Mouse (Mus musculus): Measurements from ENCODE around the gene Pars2. TPM values are rescaled to one million over a fixed set of nuclear protein-coding genes. Genes with fewer than 3 reads are reported as not detected.
A peak's percentile ranks its signal among the peaks of the same experiment; 100 is the strongest.

Gene Pars2
- polyA plus RNA-seq (2016; fragmentation: Nextera tagmentation; extraction: Ambion mirVana): 14.9 and 16.9 TPM in 2 replicates

- Histone ChIP-seq H3K4me3 (peak within 1 kb of the TSS; percentile 70), H3K27ac (peak within 1 kb of the TSS; percentile 87), H3K36me3 (peaks cover 29% of the 10 kb centered on the region), H3K4me1 (peaks cover 7% of the 10 kb centered on the region), H3K27me3 (ENCODE audit: insufficient read depth, poor library complexity, severe bottlenecking) (peaks cover 25% of the 10 kb centered on the region), H3K9me3 (no peaks in the 10 kb centered on the region)
- DNase-seq (ENCODE audit: low spot score): peak; percentile 99
- 4% methylated on average over 40 of the region's 40 CpGs for WGBS
Measured at GRCm38 (mm10) chr4:106650833-106651527, at the start of gene Pars2. Gene Pars2 (plus strand): TSS chr4:106651069.

DNA sequence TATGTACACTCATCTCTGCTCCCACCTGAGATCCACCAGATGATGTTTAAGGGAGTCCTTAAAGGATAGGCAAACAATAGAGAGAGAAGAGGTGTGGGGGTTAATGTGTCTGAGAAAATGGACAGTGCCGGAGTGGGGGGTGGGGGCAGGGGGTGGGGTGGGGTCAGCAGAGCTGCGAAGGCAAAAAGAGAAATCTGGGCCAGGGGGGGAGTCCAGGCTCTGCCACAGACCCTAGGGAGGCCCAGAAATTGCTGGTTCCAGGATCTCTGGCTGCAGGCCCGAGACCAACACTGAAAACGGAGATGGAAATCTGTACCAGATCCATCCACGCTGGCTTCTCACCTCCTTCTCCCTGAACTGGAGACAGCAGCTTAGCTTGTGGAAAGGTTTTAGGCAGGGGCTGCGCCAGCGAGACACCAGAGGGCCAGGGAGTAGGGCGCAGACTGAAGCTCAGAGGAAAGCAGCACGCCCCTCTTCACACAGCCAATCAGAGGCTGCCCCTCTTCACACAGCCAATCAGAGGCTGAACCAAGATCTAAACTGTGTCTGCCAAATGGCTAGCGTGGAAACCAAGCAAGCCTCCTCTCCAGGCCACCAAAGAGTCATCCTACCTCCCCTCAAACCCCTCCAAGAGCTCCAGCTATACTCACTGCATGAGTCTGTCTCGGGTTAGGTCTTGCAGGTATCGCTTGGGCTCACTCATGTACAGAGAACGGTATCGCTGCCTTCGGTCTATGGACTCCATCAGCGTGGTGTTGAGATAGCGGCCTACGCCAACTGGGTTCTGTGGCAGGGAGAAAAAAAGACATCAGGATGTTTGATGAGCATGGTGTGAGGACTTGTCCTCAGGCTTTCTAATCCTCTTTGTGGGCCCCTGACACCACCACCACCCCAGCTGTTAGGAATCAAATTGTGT, 44.0 kb upstream of the Pars2 start:
- H3K4me1 ChIP-seq: peaks cover 11% of the 10 kb centered on the region
- no peaks in the 10 kb centered on the region; the same call in none of the 2 replicates for H3K27me3 ChIP-seq (ENCODE audit: insufficient read depth, poor library complexity, severe bottlenecking)
- peak; percentile 86 for DNase-seq (ENCODE audit: low spot score)
- H3K4me3 ChIP-seq: peak overlapping the region; percentile 43
- H3K36me3 ChIP-seq: no peaks in the 10 kb centered on the region
- H3K9me3 ChIP-seq: no peaks in the 10 kb centered on the region
- WGBS: 37% methylated on average over 18 of the region's 18 CpGs
- peak overlapping the region; percentile 64 for H3K27ac ChIP-seq

DNA sequence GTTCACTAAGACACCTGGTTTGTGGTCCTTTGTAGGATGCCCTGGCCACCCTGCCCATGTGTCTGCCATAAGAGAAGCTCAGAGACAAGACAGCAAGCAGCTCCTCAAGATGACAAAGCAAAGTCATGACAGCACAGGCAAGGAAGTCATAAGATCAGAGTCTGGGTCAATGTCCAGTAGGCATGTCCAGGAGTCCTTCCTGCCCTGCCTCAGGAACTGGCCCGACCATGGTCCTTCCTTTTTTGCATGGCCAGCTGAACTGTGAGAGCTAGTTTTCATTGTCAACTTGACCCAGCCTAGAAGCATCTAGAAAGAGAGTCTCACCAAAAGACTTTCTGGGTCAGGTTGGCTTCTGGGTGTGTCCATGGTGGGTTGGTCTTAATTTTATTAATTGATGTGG, 43.0 kb upstream of the Pars2 start:
- Histone ChIP-seq H3K4me1 (peaks cover 11% of the 10 kb centered on the region), H3K36me3 (no peaks in the 10 kb centered on the region), H3K27ac (no peak overlapping the region), H3K9me3 (no peaks in the 10 kb centered on the region), H3K4me3 (no peak overlapping the region), H3K27me3 (ENCODE audit: insufficient read depth, poor library complexity, severe bottlenecking) (no peaks in the 10 kb centered on the region; the same call in none of the 2 replicates)
- no peak for DNase-seq (ENCODE audit: low spot score)
- WGBS: 93% methylated on average over 1 of the region's 1 CpGs

- H3K4me3 ChIP-seq: no peak overlapping the region
- 75% methylated on average over 8 of the region's 8 CpGs for WGBS
- H3K27ac ChIP-seq: peak overlapping the region; percentile 69; the same call in 1 of the 2 replicates
- DNase-seq (ENCODE audit: low spot score): no peak
- H3K4me1 ChIP-seq: peaks cover 15% of the 10 kb centered on the region
- no peaks in the 10 kb centered on the region for H3K9me3 ChIP-seq
- no peaks in the 10 kb centered on the region for H3K36me3 ChIP-seq
- peaks cover 27% of the 10 kb centered on the region for H3K27me3 ChIP-seq (ENCODE audit: insufficient read depth, poor library complexity, severe bottlenecking)
Measured at GRCm38 (mm10) chr4:106613105-106613504, 37.8 kb upstream of the Pars2 start.

DNA sequence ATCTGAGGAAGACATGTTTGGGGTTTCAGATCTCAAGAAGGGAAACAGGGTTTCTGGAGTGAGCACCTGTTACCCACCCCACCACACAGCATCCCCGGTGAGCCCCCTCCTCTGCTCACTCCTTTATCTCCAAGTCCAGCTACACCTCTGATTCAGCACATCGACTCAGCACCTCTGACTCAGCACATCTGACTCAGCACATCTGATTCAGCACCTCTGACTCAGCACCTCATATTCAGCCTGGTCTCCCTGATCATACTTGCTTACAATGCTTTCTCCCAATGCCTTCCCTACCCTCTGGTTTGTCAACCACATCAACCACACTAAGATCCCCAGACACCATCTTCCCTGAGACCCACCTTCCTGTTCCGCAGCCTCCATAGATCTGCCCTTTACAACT, 37.3 kb upstream of the Pars2 start:
- DNase-seq (ENCODE audit: low spot score): peak; percentile 91
- Histone ChIP-seq H3K27ac (peak overlapping the region; percentile 74; the same call in 1 of the 2 replicates), H3K4me3 (no peak overlapping the region), H3K27me3 (ENCODE audit: insufficient read depth, poor library complexity, severe bottlenecking) (peaks cover 29% of the 10 kb centered on the region), H3K9me3 (no peaks in the 10 kb centered on the region), H3K36me3 (no peaks in the 10 kb centered on the region), H3K4me1 (peaks cover 15% of the 10 kb centered on the region)
- WGBS: 71% methylated on average over 3 of the region's 3 CpGs

DNA sequence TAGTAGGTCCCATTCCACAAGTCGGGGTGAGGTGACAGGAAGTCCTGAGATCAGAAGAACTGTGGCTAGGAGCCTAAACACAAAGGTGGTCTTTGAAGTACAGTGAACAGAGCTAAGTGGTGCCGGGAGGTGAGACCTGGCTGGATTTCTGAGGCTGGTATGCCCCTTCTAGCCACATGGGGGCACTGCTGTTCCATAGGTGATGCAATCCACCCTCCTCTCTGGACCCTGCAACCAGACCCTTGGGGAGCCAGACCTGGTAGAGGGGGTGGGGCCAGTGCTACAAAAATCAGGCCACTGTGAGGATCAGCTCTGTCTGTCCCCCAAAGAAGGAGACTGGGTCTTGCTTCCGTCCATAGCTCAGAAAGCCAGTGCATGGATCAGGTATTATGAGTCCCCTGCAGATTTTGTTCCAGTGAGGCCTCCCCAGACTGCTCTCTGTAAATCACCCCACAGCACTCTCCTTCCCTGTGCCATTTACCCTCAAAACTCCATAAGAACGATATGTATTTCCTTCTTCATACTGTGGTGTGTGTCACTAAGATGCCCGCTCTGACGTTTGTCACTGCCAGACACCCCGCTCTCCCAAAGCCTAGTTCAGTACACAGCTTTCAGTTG, 36.6 kb upstream of the Pars2 start:
- DNase-seq (ENCODE audit: low spot score): peak; percentile 90
- H3K4me3 ChIP-seq: no peak overlapping the region
- peaks cover 36% of the 10 kb centered on the region for H3K27me3 ChIP-seq (ENCODE audit: insufficient read depth, poor library complexity, severe bottlenecking)
- H3K36me3 ChIP-seq: no peaks in the 10 kb centered on the region
- peaks cover 15% of the 10 kb centered on the region for H3K4me1 ChIP-seq
- H3K27ac ChIP-seq: peak overlapping the region; percentile 74; the same call in 1 of the 2 replicates
- no peaks in the 10 kb centered on the region for H3K9me3 ChIP-seq
- 40% methylated on average over 7 of the region's 7 CpGs for WGBS

- Histone ChIP-seq H3K27ac (no peak overlapping the region), H3K4me3 (no peak overlapping the region), H3K27me3 (ENCODE audit: insufficient read depth, poor library complexity, severe bottlenecking) (peaks cover 42% of the 10 kb centered on the region), H3K9me3 (no peaks in the 10 kb centered on the region), H3K4me1 (peaks cover 15% of the 10 kb centered on the region), H3K36me3 (no peaks in the 10 kb centered on the region)
- 67% methylated on average over 9 of the region's 9 CpGs for WGBS
- no peak for DNase-seq (ENCODE audit: low spot score)
Measured at GRCm38 (mm10) chr4:106614881-106615280, 36.0 kb upstream of the Pars2 start.

GRCm38 (mm10) chr4:106615637-106616036, 35.2 kb upstream of the Pars2 start:
- no peak for DNase-seq (ENCODE audit: low spot score)
- Histone ChIP-seq H3K9me3 (no peaks in the 10 kb centered on the region), H3K4me3 (no peak overlapping the region), H3K27ac (no peak overlapping the region), H3K4me1 (peaks cover 15% of the 10 kb centered on the region), H3K27me3 (ENCODE audit: insufficient read depth, poor library complexity, severe bottlenecking) (peaks cover 43% of the 10 kb centered on the region), H3K36me3 (no peaks in the 10 kb centered on the region)
- WGBS: 67% methylated on average over 12 of the region's 12 CpGs

GRCm38 (mm10) chr4:106617056-106617455, 33.8 kb upstream of the Pars2 start, which contains the start of gene Lexm:
Gene Lexm (minus strand): TSS chr4:106617241.
- H3K4me1 ChIP-seq: peaks cover 16% of the 10 kb centered on the region
- peaks cover 56% of the 10 kb centered on the region for H3K27me3 ChIP-seq (ENCODE audit: insufficient read depth, poor library complexity, severe bottlenecking)
- no peaks in the 10 kb centered on the region for H3K36me3 ChIP-seq
- H3K27ac ChIP-seq: peak within 1 kb of the TSS; percentile 62; the same call in 1 of the 2 replicates
- H3K4me3 ChIP-seq: peak within 1 kb of the TSS; percentile 46
- WGBS: 2% methylated on average over 18 of the region's 19 CpGs
- DNase-seq (ENCODE audit: low spot score): peak; percentile 87
- no peaks in the 10 kb centered on the region for H3K9me3 ChIP-seq

GRCm38 (mm10) chr4:106618898-106619297, 32.0 kb upstream of the Pars2 start:
- H3K36me3 ChIP-seq: no peaks in the 10 kb centered on the region
- H3K4me1 ChIP-seq: peaks cover 20% of the 10 kb centered on the region
- H3K9me3 ChIP-seq: no peaks in the 10 kb centered on the region
- peaks cover 74% of the 10 kb centered on the region for H3K27me3 ChIP-seq (ENCODE audit: insufficient read depth, poor library complexity, severe bottlenecking)
- H3K27ac ChIP-seq: no peak overlapping the region
- no peak for DNase-seq (ENCODE audit: low spot score)
- H3K4me3 ChIP-seq: no peak overlapping the region
- 82% methylated on average over 4 of the region's 4 CpGs for WGBS

- Histone ChIP-seq H3K4me1 (peaks cover 15% of the 10 kb centered on the region), H3K4me3 (no peak overlapping the region), H3K9me3 (no peaks in the 10 kb centered on the region), H3K36me3 (no peaks in the 10 kb centered on the region), H3K27ac (no peak overlapping the region), H3K27me3 (ENCODE audit: insufficient read depth, poor library complexity, severe bottlenecking) (peaks cover 86% of the 10 kb centered on the region)
- WGBS: 62% methylated on average over 3 of the region's 3 CpGs
- no peak for DNase-seq (ENCODE audit: low spot score)
Measured at GRCm38 (mm10) chr4:106621428-106621827, 29.4 kb upstream of the Pars2 start.

GRCm38 (mm10) chr4:106622030-106622493, 28.8 kb upstream of the Pars2 start, which contains the start of gene Ttc22:
Gene Ttc22 (plus strand): TSS chr4:106622432.
- no peaks in the 10 kb centered on the region for H3K36me3 ChIP-seq
- H3K4me3 ChIP-seq: peak within 1 kb of the TSS; percentile 31; the same call in 1 of the 2 replicates
- 22% methylated on average over 16 of the region's 16 CpGs for whole genome bisulfite sequencing
- no peak within 1 kb of the TSS for H3K27ac ChIP-seq
- DNase-seq (ENCODE audit: low spot score): no peak
- peaks cover 11% of the 10 kb centered on the region for H3K4me1 ChIP-seq
- H3K27me3 ChIP-seq (ENCODE audit: insufficient read depth, poor library complexity, severe bottlenecking): peaks cover 88% of the 10 kb centered on the region
- H3K9me3 ChIP-seq: no peaks in the 10 kb centered on the region

All from heart, embryonic 10.5 days (tissue).